7 mouse cellular contexts compared by ENCODE assay signal in the genomic region with DNA sequence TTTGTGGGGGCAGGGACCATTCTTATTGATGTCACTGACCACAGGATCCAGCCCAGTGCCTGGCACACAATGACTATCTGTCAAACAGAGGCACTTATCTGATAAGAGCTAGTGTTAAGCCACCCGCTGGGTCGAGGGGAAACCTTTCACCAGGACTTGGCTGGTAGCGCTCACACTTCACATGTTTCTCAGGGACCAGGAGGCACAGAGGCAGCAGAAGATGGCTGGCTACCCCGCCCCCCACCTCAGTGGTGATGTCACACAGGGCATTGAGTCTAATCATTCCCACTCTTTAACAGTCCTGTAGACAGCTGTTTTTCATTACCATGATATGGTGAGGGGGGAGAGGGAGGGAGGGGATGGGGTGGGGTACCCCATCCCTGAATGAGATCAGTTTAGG. TPM values are rescaled to one million over a fixed set of nuclear protein-coding genes. Genes with fewer than 3 reads are reported as not detected.
DNase-seq lines count a peak whose midpoint lies in the region; ATAC-seq and TF ChIP-seq lines count a peak whose summit lies in the region.

A gene (plus strand): TSS at position 370 of the 400 bp plus-strand sequence.

- no peak for TF ChIP-seq EP300 in CH12.LX (IDR thresholded peaks at IDR 0.05; ENCODE audit: low read length)

- H3K27me3 ChIP-seq in CH12.LX (replicated peaks) = no peaks in the 10 kb centered on the region
- H3K27me3 ChIP-seq in embryonic facial prominence, embryonic 13.5 days = no peaks in the 10 kb centered on the region
- no peaks in the 10 kb centered on the region for H3K27me3 ChIP-seq in heart, embryonic 13.5 days (replicated peaks)

- intact Hi-C loops in left cerebral cortex, postnatal 14 days (cut with DNase I) = no loop called here

- H3K4me1 ChIP-seq in CH12.LX (ENCODE audit: control insufficient read depth in 1 of 2, insufficient read depth in 2 of 2) = peaks cover 0 to 15% of the 10 kb centered on the region in 2 experiments; a peak in 2 of 4 replicates
- H3K4me1 ChIP-seq in embryonic facial prominence, embryonic 13.5 days = peaks cover 19% of the 10 kb centered on the region
- peaks cover 27% of the 10 kb centered on the region for H3K4me1 ChIP-seq in heart, embryonic 13.5 days

- no peaks in the 10 kb centered on the region for H3K9me3 ChIP-seq in CH12.LX (replicated peaks; ENCODE audit: low read length)
- no peaks in the 10 kb centered on the region for H3K9me3 ChIP-seq in embryonic facial prominence, embryonic 13.5 days
- no peaks in the 10 kb centered on the region for H3K9me3 ChIP-seq in heart, embryonic 13.5 days

- DNase-seq in 3T3-L1 (ENCODE audit: low read depth, low spot score) (peak; percentile 36), CH12.LX (ENCODE audit: extremely low read depth) (no peak)
- no peak for DNase-seq in left cerebral cortex, postnatal 14 days (ENCODE audit: low spot score in 2 of 2)
- DNase-seq in right cerebral cortex, postnatal 36 days (ENCODE audit: low spot score in 2 of 2) = no peak

- dilution Hi-C loops in CH12.LX (cut with MboI; ENCODE audit: extremely low pct_ligation_motif_present, extremely low pct_unique_long_range_greater_than_20kb, low sequenced_read_pairs) = no loop called here

- H3K36me3 ChIP-seq in CH12.LX (replicated peaks in 1 of 2; ENCODE audit: control insufficient read depth in 1 of 2, insufficient read depth in 1 of 2, low read length in 1 of 2) = no peaks in the 10 kb centered on the region
- no peaks in the 10 kb centered on the region for H3K36me3 ChIP-seq in embryonic facial prominence, embryonic 13.5 days
- no peaks in the 10 kb centered on the region for H3K36me3 ChIP-seq in heart, embryonic 13.5 days

- TF ChIP-seq CTCF in CH12.LX (conservative IDR thresholded peaks at IDR 0.05 in 1 of 2, IDR thresholded peaks at IDR 0.05 in 1 of 2; ENCODE audit: low read depth in 2 of 2, low read length in 2 of 2) = no peak

- in situ Hi-C loops in CH12.LX (cut with MboI; ENCODE audit: low pct_ligation_motif_present, low pct_unique_long_range_greater_than_20kb, low sequenced_read_pairs) = no loop called here

- no peak for ATAC-seq in embryonic facial prominence, embryonic 13.5 days (ENCODE audit: insufficient number of reproducible peaks, insufficient read depth, low FRiP score, low TSS enrichment, low read depth)
- no peak for ATAC-seq in heart, embryonic 13.5 days (ENCODE audit: extremely low read depth, insufficient number of reproducible peaks, low FRiP score, low TSS enrichment)
- no peak for ATAC-seq in monocyte, adult 5-6 weeks (replicated peaks; ENCODE audit: insufficient number of reproducible peaks, low FRiP score, low TSS enrichment, poor library complexity, severe bottlenecking)

- H3K9ac ChIP-seq in CH12.LX (ENCODE audit: insufficient read depth, low read depth) = no peak within 1 kb of the TSS
- H3K9ac ChIP-seq in embryonic facial prominence, embryonic 13.5 days = no peak within 1 kb of the TSS
- H3K9ac ChIP-seq in heart, embryonic 13.5 days = no peak within 1 kb of the TSS

- peaks cover 7% of the 10 kb centered on the region for H3K79me2 ChIP-seq in CH12.LX (replicated peaks; ENCODE audit: control insufficient read depth, extremely low read depth, insufficient read depth, poor library complexity, severe bottlenecking)

- no peak within 1 kb of the TSS for H3K4me3 ChIP-seq in CH12.LX (replicated peaks in 1 of 3; ENCODE audit: low read depth in 2 of 3, low read length in 2 of 3, poor library complexity in 1 of 3)
- no peak within 1 kb of the TSS for H3K4me3 ChIP-seq in embryonic facial prominence, embryonic 13.5 days
- no peak within 1 kb of the TSS for H3K4me3 ChIP-seq in heart, embryonic 13.5 days

- no peak within 1 kb of the TSS for H3K4me2 ChIP-seq in CH12.LX (ENCODE audit: insufficient read depth, low read depth, poor library complexity, severe bottlenecking)
- no peak within 1 kb of the TSS for H3K4me2 ChIP-seq in embryonic facial prominence, embryonic 13.5 days
- H3K4me2 ChIP-seq in heart, embryonic 13.5 days = no peak within 1 kb of the TSS

- WGBS in embryonic facial prominence, embryonic 13.5 days = 8% methylated on average over 4 of the region's 4 CpGs
- 12% methylated on average over 4 of the region's 4 CpGs for WGBS in heart, embryonic 13.5 days

- no peak for TF ChIP-seq RAD21 in CH12.LX (IDR thresholded peaks at IDR 0.05; ENCODE audit: low read depth, low read length)

- no peak within 1 kb of the TSS for H3K27ac ChIP-seq in CH12.LX (ENCODE audit: insufficient read depth, low read depth)
- no peak within 1 kb of the TSS for H3K27ac ChIP-seq in embryonic facial prominence, embryonic 13.5 days
- no peak within 1 kb of the TSS for H3K27ac ChIP-seq in heart, embryonic 13.5 days (replicated peaks)

- no peak for TF ChIP-seq POLR2A in CH12.LX (IDR thresholded peaks at IDR 0.05; ENCODE audit: low read depth, low read length)

TF ChIP-seq in CH12.LX, 34 proteins besides CTCF, POLR2A, EP300 and RAD21:
- no peak for TF ChIP-seq CHD1 (IDR thresholded peaks at IDR 0.05; ENCODE audit: low read depth, low read length)
- TF ChIP-seq E2F4 (IDR thresholded peaks at IDR 0.05; ENCODE audit: insufficient replicate concordance, low read depth, low read length) = no peak
- TF ChIP-seq JUN (IDR thresholded peaks at IDR 0.05; ENCODE audit: insufficient read depth, low read depth, low read length) = no peak
- no peak for TF ChIP-seq NELFE (IDR thresholded peaks at IDR 0.05; ENCODE audit: low read depth, low read length)
- no peak for TF ChIP-seq MXI1 (IDR thresholded peaks at IDR 0.05; ENCODE audit: low read depth, low read length)
- no peak for TF ChIP-seq MYC (IDR thresholded peaks at IDR 0.05; ENCODE audit: low read depth, low read length)
- no peak for TF ChIP-seq IRF4 (IDR thresholded peaks at IDR 0.05; ENCODE audit: low read depth, low read length)
- no peak for TF ChIP-seq ETS1 (conservative IDR thresholded peaks at IDR 0.05; ENCODE audit: low read depth, low read length)
- TF ChIP-seq TBP (conservative IDR thresholded peaks at IDR 0.05; ENCODE audit: low read depth, low read length) = no peak
- TF ChIP-seq ELF1 (IDR thresholded peaks at IDR 0.05; ENCODE audit: low read depth, low read length) = no peak
- TF ChIP-seq RCOR1 (conservative IDR thresholded peaks at IDR 0.05; ENCODE audit: low read depth, low read length) = no peak

RNA-seq across cellular contexts. Expression of the gene that starts here (rescaled TPM):
- total RNA-seq in CH12.LX (2012; rRNA removed) (78.8 and 80.0 TPM in 2 replicates), CH12.LX (2014; rRNA removed) (112 and 130 TPM in 2 replicates)
- polyA plus RNA-seq in CH12.LX (2012; ENCODE audit: insufficient read length, low read depth) = 98.4 and 125 TPM in 2 replicates
- polyA plus RNA-seq in embryonic facial prominence, embryonic 13.5 days (2015; fragmentation: Nextera tagmentation; extraction: Ambion mirVana) = 46.6 and 54.8 TPM in 2 replicates
- 35.9 and 43.5 TPM in 2 replicates for polyA plus RNA-seq in heart, embryonic 13.5 days (2015; fragmentation: Nextera tagmentation; extraction: Ambion mirVana)
- total RNA-seq in left cerebral cortex, postnatal 14 days (2021) = 100 to 1,000 TPM; 265 to 266 TPM
- 150 to 232 TPM (median 173 TPM) in 3 replicates for total RNA-seq in monocyte, adult 5-6 weeks (2017)
